Mouse (Mus musculus): ENCODE measurements around the gene Dgcr8. TPM values are rescaled to one million over a fixed set of nuclear protein-coding genes. Genes with fewer than 3 reads are reported as not detected.

Gene Dgcr8
- polyA plus RNA-seq, 1 experiment: 11.9 TPM

GRCm38 (mm10) chr16:18241581-18241980 is 47.5 kb downstream of the Dgcr8 start:
- no peak overlapping the region for H3K4me3 ChIP-seq (ENCODE audit: insufficient read depth, low read depth, low read length)
- H3K4me1 ChIP-seq (ENCODE audit: control insufficient read depth, insufficient read depth, low read length): no peaks in the 10 kb centered on the region
- H3K27me3 ChIP-seq (replicated peaks; ENCODE audit: control insufficient read depth, insufficient read depth, low read length): no peaks in the 10 kb centered on the region
- no peak overlapping the region for H3K27ac ChIP-seq (ENCODE audit: insufficient read depth, low read depth, low read length)
- DNase-seq: no peak
- WGBS: 92% methylated on average over 10 of the region's 10 CpGs
- no peaks in the 10 kb centered on the region; the same call in 1 of the 2 replicates for H3K36me3 ChIP-seq (ENCODE audit: control insufficient read depth, insufficient read depth, low read length)
- no peak for TF ChIP-seq POLR2A (IDR thresholded peaks at IDR 0.05; ENCODE audit: low read depth, low read length)
- TF ChIP-seq CTCF (conservative IDR thresholded peaks at IDR 0.05; ENCODE audit: insufficient read depth, insufficient read length, low read depth, low read length): no peak

- no peak overlapping the region for H3K27ac ChIP-seq (ENCODE audit: insufficient read depth, low read depth, low read length)
- WGBS: 77% methylated on average over 7 of the region's 7 CpGs
- no peaks in the 10 kb centered on the region for H3K27me3 ChIP-seq (replicated peaks; ENCODE audit: control insufficient read depth, insufficient read depth, low read length)
- TF ChIP-seq CTCF (conservative IDR thresholded peaks at IDR 0.05; ENCODE audit: insufficient read depth, insufficient read length, low read depth, low read length): no peak
- TF ChIP-seq POLR2A (IDR thresholded peaks at IDR 0.05; ENCODE audit: low read depth, low read length): no peak
- no peak overlapping the region for H3K4me3 ChIP-seq (ENCODE audit: insufficient read depth, low read depth, low read length)
- H3K36me3 ChIP-seq (ENCODE audit: control insufficient read depth, insufficient read depth, low read length): no peaks in the 10 kb centered on the region; the same call in 1 of the 2 replicates
- DNase-seq: no peak
- H3K4me1 ChIP-seq (ENCODE audit: control insufficient read depth, insufficient read depth, low read length): peaks cover 8% of the 10 kb centered on the region; the same call in 1 of the 2 replicates
Measured at GRCm38 (mm10) chr16:18236676-18237501, 52.2 kb downstream of the Dgcr8 start.

DNA sequence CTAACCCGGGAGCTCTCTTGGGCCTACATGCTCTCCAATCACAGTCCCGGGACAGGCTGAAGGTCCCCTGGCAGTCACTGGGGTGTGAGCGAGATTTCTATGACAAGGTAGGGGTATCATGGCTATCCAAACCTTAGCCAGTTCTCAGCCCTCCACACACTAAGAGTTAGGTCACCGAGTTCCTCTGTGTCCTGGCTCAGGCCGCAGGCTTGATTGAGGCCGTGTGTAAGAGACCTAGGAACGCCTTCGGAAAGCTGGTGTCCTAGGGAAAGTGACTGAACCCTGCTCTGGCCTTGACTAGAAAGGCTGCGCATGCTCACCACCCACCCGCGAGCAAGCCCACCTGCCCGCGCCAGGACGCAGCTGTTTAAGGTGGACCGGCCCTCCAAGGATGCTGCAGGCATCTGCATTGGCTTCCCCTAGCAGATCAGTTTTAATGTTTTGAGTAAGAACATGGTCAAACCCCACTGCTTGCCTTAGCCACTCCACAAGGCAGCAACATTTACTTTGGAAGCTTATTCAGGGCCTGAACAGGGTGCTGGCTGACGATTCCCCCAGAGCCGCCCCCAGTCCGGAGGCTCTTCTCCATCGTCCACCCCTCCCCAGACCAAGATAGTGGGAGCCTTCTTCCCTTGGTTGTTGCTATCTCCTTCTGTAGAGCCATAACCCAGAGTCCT is 53.5 kb downstream of the Dgcr8 start:
- H3K36me3 ChIP-seq (ENCODE audit: control insufficient read depth, insufficient read depth, low read length): no peaks in the 10 kb centered on the region; the same call in 1 of the 2 replicates
- H3K27me3 ChIP-seq (replicated peaks; ENCODE audit: control insufficient read depth, insufficient read depth, low read length): no peaks in the 10 kb centered on the region

DNA sequence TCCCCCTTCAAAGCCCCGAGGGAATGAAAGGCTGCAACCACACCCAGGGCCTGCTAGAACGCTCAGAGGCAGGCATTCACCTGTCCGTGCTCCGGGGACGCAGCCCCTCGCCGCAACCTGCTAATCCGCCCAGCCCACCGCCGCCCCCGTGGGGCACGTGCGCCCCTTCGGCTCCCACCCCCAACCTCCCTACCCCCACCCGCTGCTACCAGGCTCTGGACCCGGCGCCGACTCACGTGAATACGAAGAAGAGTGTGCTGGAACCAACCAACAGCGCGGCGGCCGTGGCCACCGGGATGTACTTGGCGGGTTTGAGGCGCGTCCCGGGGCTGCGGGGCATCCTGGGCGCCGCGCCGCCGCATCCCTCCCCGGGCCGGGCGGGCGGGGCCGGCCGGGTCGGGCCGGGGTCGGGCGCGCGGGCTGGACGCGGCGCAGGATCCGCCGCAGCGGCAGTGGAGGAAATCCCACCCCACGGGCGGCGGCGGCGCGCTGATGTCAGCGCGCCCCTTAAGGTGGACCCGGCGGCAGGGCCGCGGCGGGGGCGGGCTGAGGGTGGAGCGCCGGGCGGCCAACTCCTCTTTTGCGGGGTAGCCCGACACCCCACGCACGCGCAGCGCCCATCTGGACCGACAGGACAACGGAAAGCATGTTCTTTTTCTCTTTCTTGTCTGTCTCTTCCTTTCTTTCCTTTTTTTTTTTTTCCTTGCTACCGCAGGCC is 54.2 kb downstream of the Dgcr8 start, which contains the start of gene Zdhhc8:
Zdhhc8 (minus strand) TSS at position 466 of the 718 bp plus-strand sequence.
- 2% methylated on average over 77 of the region's 79 CpGs for WGBS
- no peaks in the 10 kb centered on the region; the same call in 1 of the 2 replicates for H3K36me3 ChIP-seq (ENCODE audit: control insufficient read depth, insufficient read depth, low read length)
- DNase-seq: peak; percentile 82

More for the DNA sequence above, 53.5 kb downstream of the Dgcr8 start:
- Histone ChIP-seq H3K27ac (ENCODE audit: insufficient read depth, low read depth, low read length) (peak overlapping the region; percentile 79), H3K4me3 (ENCODE audit: insufficient read depth, low read depth, low read length) (peak overlapping the region; percentile 77), H3K4me1 (ENCODE audit: control insufficient read depth, insufficient read depth, low read length) (peaks cover 8% of the 10 kb centered on the region; the same call in 1 of the 2 replicates)
- peak; percentile 77 for DNase-seq
- whole genome bisulfite sequencing: 5% methylated on average over 19 of the region's 19 CpGs
- TF ChIP-seq POLR2A (IDR thresholded peaks at IDR 0.05; ENCODE audit: low read depth, low read length) (no peak), CTCF (conservative IDR thresholded peaks at IDR 0.05; ENCODE audit: insufficient read depth, insufficient read length, low read depth, low read length) (no peak)

DNA sequence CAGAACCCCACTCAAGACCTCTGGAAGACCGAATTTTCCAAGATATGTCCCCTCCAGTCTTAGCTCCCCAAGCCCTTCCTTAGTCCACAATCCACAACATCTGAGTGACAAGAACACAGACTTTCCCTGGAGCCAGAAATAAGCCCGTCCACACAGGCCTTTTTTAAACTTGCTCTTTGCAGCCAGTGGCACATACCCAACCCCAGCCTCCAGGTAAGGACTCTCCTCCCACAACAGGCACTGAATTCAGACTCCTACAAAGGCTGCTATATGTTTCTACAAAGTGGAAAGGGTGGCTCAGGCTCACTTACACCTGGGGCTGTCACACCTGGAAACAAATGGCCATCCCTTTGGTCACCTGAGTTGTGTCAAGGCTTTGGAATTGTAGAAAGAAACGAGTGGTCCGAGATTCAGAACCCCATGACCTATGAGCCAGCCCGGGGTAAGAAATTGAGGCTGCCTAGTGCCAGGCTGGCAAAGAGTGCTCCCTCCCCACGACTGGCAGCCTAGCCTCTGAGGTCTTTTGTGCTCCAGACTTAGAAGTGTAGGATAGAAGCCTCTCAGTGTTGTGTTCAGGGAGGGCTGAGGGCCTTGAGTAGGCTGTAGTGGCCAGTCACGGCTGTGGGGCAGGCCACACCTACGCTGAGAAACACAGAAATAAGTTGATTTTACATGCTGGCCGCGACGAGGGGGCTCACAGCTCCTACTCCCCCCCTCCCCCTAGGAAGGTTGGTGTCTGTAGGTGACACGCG is 55.0 kb downstream of the Dgcr8 start:
- TF ChIP-seq CTCF (conservative IDR thresholded peaks at IDR 0.05; ENCODE audit: insufficient read depth, insufficient read length, low read depth, low read length) (no peak), POLR2A (IDR thresholded peaks at IDR 0.05; ENCODE audit: low read depth, low read length) (no peak)
- peak; percentile 20 for DNase-seq
- Histone ChIP-seq H3K27me3 (replicated peaks; ENCODE audit: control insufficient read depth, insufficient read depth, low read length) (no peaks in the 10 kb centered on the region), H3K4me1 (ENCODE audit: control insufficient read depth, insufficient read depth, low read length) (peaks cover 10% of the 10 kb centered on the region; the same call in 1 of the 2 replicates), H3K4me3 (ENCODE audit: insufficient read depth, low read depth, low read length) (peak overlapping the region; percentile 77), H3K36me3 (ENCODE audit: control insufficient read depth, insufficient read depth, low read length) (no peaks in the 10 kb centered on the region), H3K27ac (ENCODE audit: insufficient read depth, low read depth, low read length) (no peak overlapping the region)
- 11% methylated on average over 13 of the region's 13 CpGs for WGBS

More for the DNA sequence above, 54.2 kb downstream of the Dgcr8 start, which contains the start of gene Zdhhc8:
- TF ChIP-seq POLR2A (IDR thresholded peaks at IDR 0.05; ENCODE audit: low read depth, low read length) (no peak), CTCF (conservative IDR thresholded peaks at IDR 0.05; ENCODE audit: insufficient read depth, insufficient read length, low read depth, low read length) (no peak)
- Histone ChIP-seq H3K27ac (ENCODE audit: insufficient read depth, low read depth, low read length) (peak within 1 kb of the TSS; percentile 79), H3K27me3 (replicated peaks; ENCODE audit: control insufficient read depth, insufficient read depth, low read length) (no peaks in the 10 kb centered on the region), H3K4me3 (ENCODE audit: insufficient read depth, low read depth, low read length) (peak within 1 kb of the TSS; percentile 77), H3K4me1 (ENCODE audit: control insufficient read depth, insufficient read depth, low read length) (peaks cover 10% of the 10 kb centered on the region; the same call in 1 of the 2 replicates)

- DNase-seq: no peak
- H3K36me3 ChIP-seq (ENCODE audit: control insufficient read depth, insufficient read depth, low read length): no peaks in the 10 kb centered on the region
- no peak for TF ChIP-seq POLR2A (IDR thresholded peaks at IDR 0.05; ENCODE audit: low read depth, low read length)
- no peak for TF ChIP-seq CTCF (conservative IDR thresholded peaks at IDR 0.05; ENCODE audit: insufficient read depth, insufficient read length, low read depth, low read length)
- peaks cover 10% of the 10 kb centered on the region; the same call in 1 of the 2 replicates for H3K4me1 ChIP-seq (ENCODE audit: control insufficient read depth, insufficient read depth, low read length)
- no peaks in the 10 kb centered on the region for H3K27me3 ChIP-seq (replicated peaks; ENCODE audit: control insufficient read depth, insufficient read depth, low read length)
- WGBS: 7% methylated on average over 1 of the region's 1 CpGs
- no peak overlapping the region for H3K4me3 ChIP-seq (ENCODE audit: insufficient read depth, low read depth, low read length)
- H3K27ac ChIP-seq (ENCODE audit: insufficient read depth, low read depth, low read length): no peak overlapping the region
Measured at GRCm38 (mm10) chr16:18233451-18233850, 55.6 kb downstream of the Dgcr8 start.

All from kidney, adult 2 months (tissue).